Mouse (Mus musculus): ENCODE results near the gene Olfr1037. TPM values are rescaled to one million over a fixed set of nuclear protein-coding genes. Genes with fewer than 3 reads are reported as not detected.
"Not testable (repeated sequence)": the region's sequence is repeated elsewhere in the genome, so short reads cannot be mapped to it uniquely, and the experiment has no call there.

Gene Olfr1037
- total RNA-seq (2017), result not detected in 3 replicates

GRCm38 (mm10) chr2:86087285-86087684 is at the start of gene Olfr1037:
Gene Olfr1037 (minus strand): TSS chr2:86087385.
- no peak for ATAC-seq (replicated peaks; ENCODE audit: insufficient number of reproducible peaks, low FRiP score, low TSS enrichment, poor library complexity, severe bottlenecking)

- no peak for ATAC-seq (replicated peaks; ENCODE audit: insufficient number of reproducible peaks, low FRiP score, low TSS enrichment, poor library complexity, severe bottlenecking)
These were observed 48.6 kb upstream of the Olfr1037 start, which contains the start of gene Olfr1039 for GRCm38 (mm10) chr2:86135828-86136227. Gene Olfr1039 (minus strand): TSS chr2:86135928.

DNA sequence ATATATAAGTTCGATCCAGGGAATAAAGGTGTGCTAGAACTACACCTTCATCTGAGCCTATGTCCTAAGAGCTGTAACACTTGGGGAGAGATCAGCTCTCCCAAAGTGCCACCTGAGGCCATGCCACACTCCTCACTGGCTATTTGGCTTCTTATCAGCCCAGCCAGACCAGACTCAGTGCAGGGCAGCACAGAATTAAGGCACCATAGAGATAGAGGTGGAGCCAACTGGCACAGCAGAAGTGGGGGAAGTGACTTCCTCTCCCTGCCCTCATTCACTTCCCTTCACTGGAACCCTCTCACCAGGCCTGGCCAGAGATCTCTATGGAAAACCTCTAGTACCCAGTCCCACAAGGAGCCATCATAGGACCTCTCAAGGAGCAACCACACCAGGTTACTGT is 6.7 kb downstream of the Olfr1037 start:
- ATAC-seq (replicated peaks; ENCODE audit: insufficient number of reproducible peaks, low FRiP score, low TSS enrichment, poor library complexity, severe bottlenecking), result not testable (repeated sequence)

DNA sequence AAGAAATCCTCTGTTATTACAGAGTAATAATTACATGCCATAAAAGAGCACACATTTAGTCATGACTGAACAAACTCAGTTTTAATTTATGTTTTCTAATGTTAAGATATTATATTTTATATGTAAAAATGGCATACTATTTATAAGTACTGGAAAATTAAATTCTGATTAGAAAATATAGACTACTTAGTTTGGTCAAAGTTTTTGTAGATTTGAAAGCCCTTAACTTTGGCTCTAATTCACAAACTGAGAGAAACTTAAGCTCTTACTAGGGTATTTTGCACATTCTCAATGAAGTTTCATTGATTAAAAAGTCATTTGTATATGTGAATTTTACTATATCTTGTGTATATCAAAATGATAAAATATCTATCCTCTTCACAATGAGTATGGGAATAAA is 13.5 kb downstream of the Olfr1037 start, which contains the start of gene Olfr1036:
TSS of gene Olfr1036 (plus strand) at position 301 of the 400 bp plus-strand sequence.
- ATAC-seq (replicated peaks; ENCODE audit: insufficient number of reproducible peaks, low FRiP score, low TSS enrichment, poor library complexity, severe bottlenecking), result not testable (repeated sequence)

GRCm38 (mm10) chr2:86070189-86070588 is 17.0 kb downstream of the Olfr1037 start:
- no peak for ATAC-seq (replicated peaks; ENCODE audit: insufficient number of reproducible peaks, low FRiP score, low TSS enrichment, poor library complexity, severe bottlenecking)

GRCm38 (mm10) chr2:86063766-86064165 is 23.4 kb downstream of the Olfr1037 start:
- ATAC-seq (replicated peaks; ENCODE audit: insufficient number of reproducible peaks, low FRiP score, low TSS enrichment, poor library complexity, severe bottlenecking), result not testable (repeated sequence)

- ATAC-seq (replicated peaks; ENCODE audit: insufficient number of reproducible peaks, low FRiP score, low TSS enrichment, poor library complexity, severe bottlenecking), result not testable (repeated sequence)
These were observed 36.4 kb downstream of the Olfr1037 start for GRCm38 (mm10) chr2:86050777-86051176.

DNA sequence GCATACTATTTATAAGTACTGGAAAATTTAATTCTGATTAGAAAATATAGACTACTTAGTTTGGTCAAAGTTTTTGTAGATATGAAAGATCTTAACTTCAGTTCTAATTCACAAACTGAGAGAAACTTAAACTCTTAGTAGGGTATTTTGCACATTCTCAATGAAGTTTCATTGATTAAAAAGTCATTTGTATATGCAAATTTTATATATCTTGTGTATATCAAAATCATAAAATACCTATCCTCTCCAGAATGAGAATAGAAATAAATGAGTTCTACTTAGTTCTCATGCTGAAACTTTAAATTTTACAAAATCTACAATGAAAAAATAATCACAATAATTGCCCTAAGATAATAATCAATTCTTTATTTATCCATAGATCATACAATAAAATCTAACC is 41.6 kb downstream of the Olfr1037 start, which contains the start of gene Olfr1034:
TSS of gene Olfr1034 (plus strand) at position 301 of the 400 bp plus-strand sequence.
- no peak for ATAC-seq (replicated peaks; ENCODE audit: insufficient number of reproducible peaks, low FRiP score, low TSS enrichment, poor library complexity, severe bottlenecking)

Other genes starting within 250 kb of the Olfr1037 start
- gene Olfr1019, start 241.9 kb downstream of the Olfr1037 start, total RNA-seq (2017), result not detected in 3 replicates
- not detected in 3 replicates for gene Olfr1020, start 240.4 kb downstream of the Olfr1037 start, total RNA-seq (2017)
- not detected in 3 replicates for gene Olfr1022, start 218.8 kb downstream of the Olfr1037 start, total RNA-seq (2017)
- not detected in 3 replicates for gene Olfr1023, start 201.7 kb downstream of the Olfr1037 start, total RNA-seq (2017)
- not detected in 3 replicates for gene Olfr1024, start 182.3 kb downstream of the Olfr1037 start, total RNA-seq (2017)
- 0.11 TPM in 1 of 3 replicates, not detected in the others for gene Olfr1025-ps1, start 172.2 kb downstream of the Olfr1037 start, total RNA-seq (2017)
- not detected in 3 replicates for gene Olfr1026, start 165.8 kb downstream of the Olfr1037 start, total RNA-seq (2017)
- gene Olfr1028, start 136.9 kb downstream of the Olfr1037 start, total RNA-seq (2017), result not detected in 3 replicates
- not detected in 3 replicates for gene Olfr1029, start 113.5 kb downstream of the Olfr1037 start, total RNA-seq (2017)
- not detected in 3 replicates for gene Olfr1030, start 108.1 kb downstream of the Olfr1037 start, total RNA-seq (2017)
- gene Olfr1031, start 97.1 kb downstream of the Olfr1037 start, total RNA-seq (2017), result not detected in 3 replicates
- gene Olfr1032, start 81.8 kb downstream of the Olfr1037 start, total RNA-seq (2017), result not detected in 3 replicates
- gene Olfr1033, start 66.8 kb downstream of the Olfr1037 start, total RNA-seq (2017), result 0.19 to 0.39 TPM in 2 of 3 replicates, not detected in the other
- not detected in 3 replicates for gene Olfr1034, start 41.5 kb downstream of the Olfr1037 start, total RNA-seq (2017)
- gene Olfr1036, start 13.4 kb downstream of the Olfr1037 start, total RNA-seq (2017), result not detected in 3 replicates
- not detected in 3 replicates for gene Olfr1039, start 48.5 kb upstream of the Olfr1037 start, total RNA-seq (2017)
- not detected in 3 replicates for gene Olfr1040, start 59.3 kb upstream of the Olfr1037 start, total RNA-seq (2017)
- gene Olfr1042, start 74.5 kb upstream of the Olfr1037 start, total RNA-seq (2017), result not detected in 3 replicates
- not detected in 3 replicates for gene Olfr1043, start 80.1 kb upstream of the Olfr1037 start, total RNA-seq (2017)
- not detected in 3 replicates for gene Olfr1044, start 90.4 kb upstream of the Olfr1037 start, total RNA-seq (2017)
- gene Olfr52, start 98.3 kb upstream of the Olfr1037 start, total RNA-seq (2017), result not detected in 3 replicates
- not detected in 3 replicates for gene Olfr1045, start 115.6 kb upstream of the Olfr1037 start, total RNA-seq (2017)
- gene Olfr1046, start 131.9 kb upstream of the Olfr1037 start, total RNA-seq (2017), result not detected in 3 replicates
- not detected in 3 replicates for gene Olfr1047, start 144.0 kb upstream of the Olfr1037 start, total RNA-seq (2017)
- gene Olfr1048, start 152.9 kb upstream of the Olfr1037 start, total RNA-seq (2017), result not detected in 3 replicates
- gene Olfr1049, start 170.9 kb upstream of the Olfr1037 start, total RNA-seq (2017), result not detected in 3 replicates
- gene Olfr1051, start 191.7 kb upstream of the Olfr1037 start, total RNA-seq (2017), result not detected in 3 replicates
- gene Olfr1052, start 205.1 kb upstream of the Olfr1037 start, total RNA-seq (2017), result not detected in 3 replicates
- gene Olfr1053, start 227.9 kb upstream of the Olfr1037 start, total RNA-seq (2017), result not detected in 3 replicates
- gene Olfr1054, start 248.0 kb upstream of the Olfr1037 start, total RNA-seq (2017), result not detected in 3 replicates